Mouse (Mus musculus): ENCODE results near the gene Cdx2. TPM values are rescaled to one million over a fixed set of nuclear protein-coding genes. Genes with fewer than 3 reads are reported as not detected.

The Cdx2 gene
- total RNA-seq, 2 experiments from 2014 or later: not detected

DNA sequence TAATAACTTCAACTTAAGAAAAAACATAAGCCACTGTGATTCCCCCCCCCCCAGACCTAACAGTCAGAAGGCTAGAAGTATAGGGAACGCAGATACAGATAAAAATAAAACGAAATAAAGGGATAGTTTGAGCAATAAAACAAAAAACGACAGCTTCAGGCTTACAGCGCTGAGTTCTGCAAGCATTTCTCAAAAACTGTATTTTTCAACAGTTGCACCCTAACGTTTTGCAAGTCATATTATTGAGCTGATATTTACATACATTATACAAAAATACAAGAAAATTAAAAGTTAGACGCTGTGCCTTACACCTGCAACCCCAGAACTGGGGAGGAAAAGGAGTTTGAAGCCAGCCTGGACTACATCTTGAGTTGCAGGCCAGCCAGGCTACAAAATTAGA is 37.7 kb downstream of the Cdx2 start:
- intact Hi-C loops (cut with DNase I): no loop called here
- no peak for DNase-seq (ENCODE audit: low spot score)

DNA sequence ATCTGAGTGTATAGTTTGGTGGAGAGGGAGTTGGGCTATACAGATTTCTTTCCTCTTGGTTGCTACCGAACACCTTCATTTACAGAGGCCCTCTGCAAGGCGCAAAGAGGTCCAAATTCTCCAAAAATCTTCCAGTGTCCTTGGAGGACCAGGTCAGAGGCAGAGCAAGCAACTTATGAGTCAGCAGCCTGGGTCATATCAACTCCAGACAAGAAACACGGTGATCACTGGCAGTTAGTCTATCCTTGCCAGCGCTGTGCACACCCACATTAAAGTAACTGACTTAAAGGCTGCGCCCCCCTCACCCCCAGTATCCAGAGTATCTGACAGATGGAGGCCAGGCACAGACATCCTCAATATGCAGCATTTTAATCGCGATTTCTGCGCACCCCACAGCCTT is 38.3 kb downstream of the Cdx2 start:
- no peak for DNase-seq (ENCODE audit: low spot score)
- intact Hi-C loops (cut with DNase I): no loop called here

- DNase-seq (ENCODE audit: low spot score): no peak
- intact Hi-C loops (cut with DNase I): no loop called here
Observed at GRCm38 (mm10) chr5:147267434-147267833, 39.6 kb downstream of the Cdx2 start.

- intact Hi-C loops (cut with DNase I): no loop called here
- DNase-seq (ENCODE audit: low spot score): no peak
Observed at GRCm38 (mm10) chr5:147263945-147264344, 43.1 kb downstream of the Cdx2 start.

GRCm38 (mm10) chr5:147261899-147262541 is 45.0 kb downstream of the Cdx2 start:
- DNase-seq (ENCODE audit: low spot score): no peak
- intact Hi-C loops (cut with DNase I): no loop called here

DNA sequence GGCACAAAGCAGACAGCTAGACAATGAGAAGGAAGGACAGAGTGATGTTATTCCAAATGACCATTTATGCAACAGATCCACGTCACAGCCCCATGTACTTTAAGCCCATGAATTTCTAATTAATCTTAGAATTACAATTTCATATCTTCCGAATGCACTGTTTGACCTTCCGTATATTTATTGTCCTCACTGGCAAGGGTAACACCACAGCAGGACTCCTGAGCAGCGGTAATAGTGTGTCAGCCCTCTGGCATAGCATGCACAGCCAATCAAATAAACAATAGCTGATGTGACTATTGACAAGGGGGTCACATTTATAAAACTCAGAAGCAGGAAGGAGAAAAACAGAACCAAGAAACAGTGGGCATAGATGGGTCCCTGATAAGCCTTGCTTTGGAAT is 46.3 kb downstream of the Cdx2 start:
- intact Hi-C loops (cut with DNase I): no loop called here
- DNase-seq (ENCODE audit: low spot score): no peak

- intact Hi-C loops (cut with DNase I): no loop called here
- no peak for DNase-seq (ENCODE audit: low spot score)
Observed at GRCm38 (mm10) chr5:147260189-147260588, 46.9 kb downstream of the Cdx2 start.

Small RNAs within 50 kb of the gene (microRNA-seq; reads per million reads assigned to microRNA genes)
- not detected for gene Mir7k

Other genes starting within 250 kb of the Cdx2 start
- gene Lnx2, start 230.7 kb downstream of the Cdx2 start, total RNA-seq (2021): 10 to 100 TPM; 10.1 to 10.7 TPM
- gene Polr1d, start 230.2 kb downstream of the Cdx2 start, total RNA-seq (2021): 10 to 100 TPM; 73.2 to 73.8 TPM
- not detected for gene Gsx1, start 118.6 kb downstream of the Cdx2 start, total RNA-seq (2021)
- gene Pdx1, start 37.3 kb downstream of the Cdx2 start, total RNA-seq (2021): not detected
- gene Urad, start 15.2 kb upstream of the Cdx2 start, total RNA-seq (2021): not detected
- gene Flt3, start 93.2 kb upstream of the Cdx2 start, total RNA-seq (2021): under 1 TPM; 0.08 to 0.10 TPM
- gene Pan3, start 122.9 kb upstream of the Cdx2 start, total RNA-seq (2021): 10 to 100 TPM; 29.5 to 34.1 TPM